Mouse (Mus musculus) skeletal muscle tissue, adult 2 months (tissue): ENCODE data around the gene Abcc12.
A peak's percentile ranks its signal among the peaks of the same experiment; 100 is the strongest.

ENCODE experiments used
- DNase-seq: peaks from one replicate; pipeline ENCODE4 v3.0.0-alpha.2; 2012; ENCODE audit warnings: low read depth, low spot score

Gene Abcc12

DNA sequence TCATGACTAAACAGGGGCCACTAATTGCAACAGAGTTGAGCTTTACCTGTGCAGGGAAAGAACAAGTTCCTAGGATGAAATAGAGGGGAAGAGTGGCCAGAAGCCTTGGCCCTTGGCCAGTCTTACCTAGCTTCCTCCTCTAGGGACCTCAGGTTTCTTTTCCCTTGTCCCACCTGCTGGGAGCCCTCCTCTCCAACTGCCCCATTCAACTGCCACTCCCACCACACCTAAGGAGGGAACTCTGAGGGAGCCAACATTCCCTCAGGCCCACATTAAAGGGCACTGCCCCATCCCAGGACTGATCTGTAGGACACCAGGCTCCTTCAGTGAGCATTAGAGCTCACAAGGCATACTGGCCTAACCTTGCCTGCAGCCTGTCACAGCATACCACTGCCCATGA, at the start of gene Abcc12:
Gene Abcc12, minus strand, starts transcription at position 229 of the 400 bp plus-strand sequence.
- no peak for DNase-seq

DNA sequence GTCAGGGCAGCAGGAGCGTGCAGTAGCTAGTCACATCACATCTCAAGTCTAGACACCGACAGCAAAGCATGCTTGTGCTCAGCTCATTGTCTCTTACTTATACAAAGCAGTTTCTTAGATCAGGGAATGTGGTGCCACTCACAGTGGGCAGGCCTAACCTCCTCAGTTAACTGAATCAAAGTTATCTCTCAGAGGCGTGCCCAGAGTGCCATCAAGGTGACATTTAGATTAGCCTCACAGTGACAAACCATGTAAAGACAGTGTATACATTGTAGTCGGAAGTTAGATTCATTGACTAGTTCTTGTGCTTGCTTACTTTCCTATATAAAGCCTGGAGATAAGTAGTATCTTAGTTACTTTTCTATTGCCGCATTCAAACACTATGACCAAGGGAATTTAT, 49.7 kb upstream of the Abcc12 start:
- DNase-seq: no peak

- no peak for DNase-seq
Measured at GRCm38 (mm10) chr8:86624915-86625314, 44.4 kb upstream of the Abcc12 start.

- peak; percentile 95 for DNase-seq
Measured at GRCm38 (mm10) chr8:86623911-86624731, 43.6 kb upstream of the Abcc12 start, which contains the start of gene Lonp2. Lonp2 (plus strand) TSS chr8:86624043.

GRCm38 (mm10) chr8:86623551-86623910, 43.0 kb upstream of the Abcc12 start:
- no peak for DNase-seq

DNA sequence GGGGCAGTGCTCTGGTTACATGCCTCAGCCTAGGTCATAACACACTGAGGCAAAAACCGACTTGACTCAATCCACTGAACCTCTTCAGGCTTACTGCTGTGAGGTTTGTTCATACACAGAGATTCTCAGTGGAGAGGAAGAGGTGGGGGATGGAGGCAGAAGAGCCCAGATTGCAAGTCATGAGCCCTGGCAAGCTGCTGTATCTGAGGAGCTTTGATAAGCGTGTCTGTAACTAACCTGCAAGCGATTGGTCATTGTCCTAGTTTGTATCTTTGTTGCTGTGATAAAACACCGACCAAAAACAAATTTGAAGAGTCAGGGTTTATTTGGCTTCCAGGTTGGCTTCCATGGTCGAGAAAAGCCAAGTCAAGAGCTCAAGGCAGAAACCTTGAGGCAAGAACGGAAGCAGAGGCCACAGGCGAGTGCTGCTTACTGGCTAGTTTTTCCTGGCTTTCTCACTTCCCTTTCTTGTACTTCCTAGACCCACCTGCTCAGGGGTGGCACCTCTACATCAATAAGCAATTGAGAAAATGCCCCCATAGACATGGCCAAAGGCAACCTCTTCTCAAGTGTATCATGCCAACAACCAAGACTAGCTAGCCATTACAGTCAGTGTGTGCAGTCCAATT, 37.4 kb upstream of the Abcc12 start:
- no peak for DNase-seq

DNA sequence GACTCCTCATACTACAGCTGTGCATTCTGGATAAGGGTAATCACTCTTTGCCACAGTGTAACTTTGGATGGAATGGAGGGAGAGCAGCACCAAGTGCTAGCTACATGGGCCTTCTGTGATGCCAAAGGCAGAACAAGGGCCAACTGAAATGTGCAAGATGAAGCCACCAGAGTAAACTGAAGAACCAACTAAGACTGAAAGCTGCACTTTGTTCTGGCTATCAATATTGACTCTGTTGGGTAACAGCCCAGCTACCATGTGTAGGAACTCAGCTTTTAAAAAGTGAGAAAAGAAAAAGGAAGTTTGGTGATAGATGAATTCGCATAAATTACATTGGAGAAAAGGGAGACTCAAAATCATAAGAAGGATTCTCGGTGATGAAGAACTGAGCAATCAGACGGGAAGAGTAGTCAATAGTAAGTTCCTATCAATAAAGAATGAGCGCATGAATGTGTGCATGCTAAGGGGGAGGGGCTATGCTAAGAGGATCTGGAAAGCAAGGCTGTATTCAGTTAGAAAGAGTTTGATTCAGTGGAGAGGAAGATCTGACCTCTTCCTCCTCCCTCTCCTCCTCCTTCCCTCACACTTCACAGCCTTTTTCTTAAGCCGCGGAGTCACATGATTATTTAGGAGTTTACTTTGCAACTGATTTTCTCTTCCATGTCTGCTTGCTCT, 34.7 kb upstream of the Abcc12 start:
- DNase-seq: no peak

GRCm38 (mm10) chr8:86613798-86614197, 33.3 kb upstream of the Abcc12 start:
- DNase-seq: no peak

GRCm38 (mm10) chr8:86604676-86605075, 24.2 kb upstream of the Abcc12 start:
- DNase-seq: no peak

GRCm38 (mm10) chr8:86603174-86603573, 22.7 kb upstream of the Abcc12 start:
- DNase-seq: no peak

DNA sequence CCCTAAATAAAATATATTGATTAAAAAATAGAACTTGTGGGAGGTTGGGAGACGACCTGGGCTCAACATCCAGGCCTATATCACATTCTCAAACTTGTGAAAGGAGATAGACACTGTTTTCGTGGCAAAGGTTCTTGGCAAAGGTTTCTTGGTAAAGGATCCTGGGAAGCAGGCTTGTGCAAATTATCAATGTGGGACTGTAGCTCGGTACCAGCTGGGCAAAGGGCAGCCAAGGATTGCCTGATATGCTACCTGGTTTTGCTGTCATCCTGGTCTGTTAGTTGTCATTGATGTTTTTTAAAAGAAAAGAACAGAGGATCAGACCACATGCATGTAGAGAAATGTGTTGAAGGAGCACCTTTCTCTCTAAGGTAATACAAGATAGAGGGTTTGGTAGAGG, 19.8 kb upstream of the Abcc12 start:
- DNase-seq: no peak

- no peak for DNase-seq
Measured at GRCm38 (mm10) chr8:86599299-86599698, 18.8 kb upstream of the Abcc12 start.

- DNase-seq: no peak
Measured at GRCm38 (mm10) chr8:86597681-86598080, 17.2 kb upstream of the Abcc12 start.

- no peak for DNase-seq
Measured at GRCm38 (mm10) chr8:86595671-86596070, 15.2 kb upstream of the Abcc12 start.

DNA sequence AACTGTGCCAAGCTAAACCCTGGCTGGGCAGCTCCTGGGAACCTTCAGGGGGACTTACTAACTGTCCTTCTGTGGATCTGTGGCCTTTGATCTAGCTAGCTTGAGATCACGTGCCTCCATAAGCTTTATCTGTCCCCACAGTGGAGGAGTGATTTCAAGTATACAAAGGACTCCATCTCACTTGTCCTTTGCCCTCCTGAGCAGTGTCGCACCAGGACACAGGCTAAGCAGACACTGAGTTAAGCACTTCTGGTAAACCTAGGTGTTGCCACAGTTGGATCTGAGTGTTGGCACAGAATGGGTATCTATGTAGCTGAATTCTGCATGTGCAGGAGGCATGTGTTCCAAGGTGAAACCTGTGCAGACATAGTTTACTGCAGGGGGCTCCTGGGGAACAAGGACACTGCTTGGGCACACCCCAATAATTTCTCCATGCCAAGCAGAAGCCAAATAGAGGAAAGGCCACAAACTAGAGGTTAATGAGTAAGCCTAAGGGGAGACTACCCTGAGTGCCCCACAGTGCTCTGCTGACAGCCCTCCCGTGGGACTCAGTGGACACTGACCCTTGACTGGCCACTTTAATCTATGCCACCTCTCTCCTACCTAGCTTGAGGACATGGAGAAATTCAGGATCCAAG, 13.8 kb upstream of the Abcc12 start:
- no peak for DNase-seq

DNA sequence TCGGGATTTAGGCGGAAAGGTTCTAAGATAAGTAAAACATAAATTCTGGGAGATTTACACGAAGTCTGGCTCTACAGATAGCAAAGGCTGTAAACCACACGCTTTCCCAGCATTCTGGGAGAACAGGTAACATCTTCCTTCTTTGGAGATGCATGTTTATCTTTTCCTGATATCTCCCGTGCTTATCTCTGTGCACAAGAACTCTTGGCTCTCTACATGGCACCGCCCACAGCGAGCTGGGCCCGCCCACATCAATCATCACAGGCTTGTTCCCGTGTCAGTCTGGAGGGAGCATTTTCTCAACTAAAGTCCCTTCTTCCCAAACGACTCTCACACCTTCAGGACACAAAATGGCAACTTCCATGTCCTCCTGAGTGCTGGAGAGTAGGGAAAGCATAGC, 12.6 kb upstream of the Abcc12 start:
- no peak for DNase-seq

GRCm38 (mm10) chr8:86588338-86588737, 7.9 kb upstream of the Abcc12 start:
- no peak for DNase-seq

- DNase-seq: no peak
Measured at GRCm38 (mm10) chr8:86586642-86587041, 6.2 kb upstream of the Abcc12 start.

DNA sequence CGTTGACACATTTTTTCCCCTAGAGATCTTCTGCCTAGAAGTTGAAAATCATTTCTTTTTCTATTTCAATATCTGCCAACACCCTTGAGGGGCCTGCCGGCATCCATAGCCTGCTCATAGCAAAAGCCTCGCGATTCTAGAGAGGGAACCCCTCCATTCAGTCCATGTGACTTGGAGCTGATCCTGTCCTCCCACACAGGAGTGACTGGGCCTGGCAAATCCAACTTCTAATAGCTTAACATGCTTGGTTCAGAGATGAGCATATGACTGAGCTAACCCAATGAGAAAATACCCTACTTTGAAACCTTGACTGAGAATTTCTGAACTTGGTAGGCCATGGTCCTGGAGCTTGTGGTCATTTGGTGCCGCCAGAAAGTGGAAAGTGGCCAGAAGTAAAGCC, 5.6 kb upstream of the Abcc12 start:
- peak; percentile 17 for DNase-seq

GRCm38 (mm10) chr8:86585532-86585931, 5.0 kb upstream of the Abcc12 start:
- peak; percentile 69 for DNase-seq

DNA sequence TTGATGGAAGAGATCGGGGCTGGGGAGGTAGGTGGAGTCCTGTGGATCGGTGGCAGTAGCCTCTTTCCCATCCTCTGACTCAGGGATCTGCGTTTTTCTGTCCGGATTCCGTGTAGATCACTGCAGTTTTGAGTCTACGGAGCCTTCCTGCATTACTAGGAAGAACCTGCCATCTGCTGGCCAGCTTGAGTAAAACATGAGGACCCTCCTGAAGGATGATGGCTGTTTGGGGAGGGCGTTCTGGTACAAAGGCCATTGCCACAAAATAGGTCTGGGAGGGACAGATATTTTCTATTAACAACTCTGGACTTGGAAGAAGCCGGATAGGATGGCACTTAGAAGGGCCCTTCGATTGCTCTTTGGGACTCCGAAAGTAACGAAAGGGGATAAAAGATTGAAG, 4.6 kb upstream of the Abcc12 start:
- DNase-seq: peak; percentile 58

DNA sequence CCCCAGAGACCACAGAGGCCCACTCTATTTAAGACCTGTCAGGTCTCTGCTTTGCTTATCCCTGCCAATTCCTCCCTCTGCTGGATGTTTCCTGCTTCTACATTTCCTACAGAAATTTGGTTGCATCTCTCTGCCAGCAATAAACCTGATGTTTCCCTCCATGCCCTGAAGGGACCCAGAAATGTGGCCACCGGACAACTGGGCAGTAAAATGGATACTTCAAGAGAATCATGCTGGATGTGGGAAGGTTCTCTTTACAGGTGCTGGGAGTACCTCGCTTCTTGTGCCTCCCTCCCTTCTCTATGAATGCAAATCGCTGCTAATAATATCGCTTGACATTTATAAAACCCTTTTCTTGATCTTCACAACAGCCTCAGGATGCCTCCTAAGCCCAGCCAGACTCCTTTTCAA, 1.4 kb upstream of the Abcc12 start:
- DNase-seq: no peak
